Mouse (Mus musculus) hindbrain, embryonic 14.5 days (tissue): ENCODE results near the gene Rhcg. TPM values are rescaled to one million over a fixed set of nuclear protein-coding genes. Genes with fewer than 3 reads are reported as not detected.
A peak's percentile ranks its signal among the peaks of the same experiment; 100 is the strongest.

Experiments
- ATAC-seq: fragments of 200-750 bp; cut with Nextera tagmentation; 2 replicates; pipeline ENCODE4 v1.8.0; 2017; ENCODE audit warnings: moderate number of reproducible peaks, mild to moderate bottlenecking, moderate TSS enrichment, moderate library complexity; ENCODE audit not compliant: low FRiP score
- DNase-seq: peaks from one replicate; pipeline ENCODE4 v3.0.0-alpha.2; 2015; ENCODE audit warnings: low spot score
- H3K27ac ChIP-seq: fragments of 300-500 bp; sonication (generic); 2 replicates; pipeline ENCODE4 v1.5.1; 2014; ENCODE audit warnings: mild to moderate bottlenecking, moderate library complexity
- H3K27me3 ChIP-seq: fragments of 300-500 bp; sonication (generic); 2 replicates; pipeline ENCODE4 v1.6.1; 2014; ENCODE audit warnings: mild to moderate bottlenecking, low read length, mixed read lengths; ENCODE audit not compliant: control insufficient read depth, insufficient read depth
- H3K36me3 ChIP-seq: fragments of 300-500 bp; sonication (generic); replicated peaks from 2 replicates; pipeline ENCODE4 v1.6.1; 2014; ENCODE audit not compliant: control insufficient read depth, insufficient read depth
- H3K4me1 ChIP-seq: fragments of 300-500 bp; sonication (generic); replicated peaks from 2 replicates; pipeline ENCODE4 v1.6.1; 2014; ENCODE audit warnings: antibody characterized with exemption, low read length, mixed read lengths; ENCODE audit not compliant: control insufficient read depth, insufficient read depth
- H3K4me2 ChIP-seq: fragments of 300-500 bp; sonication (generic); replicated peaks from 2 replicates; pipeline ENCODE4 v1.6.1; 2014; ENCODE audit warnings: mild to moderate bottlenecking, moderate library complexity
- H3K4me3 ChIP-seq: fragments of 300-500 bp; sonication (generic); replicated peaks from 2 replicates; pipeline ENCODE4 v1.5.1; 2014; ENCODE audit warnings: mild to moderate bottlenecking, low read length
- H3K9ac ChIP-seq: fragments of 300-500 bp; sonication (generic); 2 replicates; pipeline ENCODE4 v1.6.1; 2014
- H3K9me3 ChIP-seq: fragments of 300-500 bp; sonication (generic); 2 replicates; pipeline ENCODE4 v1.6.1; 2016; ENCODE audit warnings: low read length; ENCODE audit not compliant: control insufficient read depth
- WGBS: fragments of 180-500 bp; shearing (Covaris S2); extraction: QIAGEN DNeasy Blood & Tissue Kit; methylation state at CpG from one replicate; pipeline ENCODE4 v1.1.7; 2014; 5-methylcytosine and 5-hydroxymethylcytosine counted together
- polyA plus RNA-seq: library from polyadenylated mRNA; unstranded; fragments of >200 nt; fragmentation: Nextera tagmentation; extraction: Ambion mirVana; gene quantifications from 2 replicates; pipeline ENCODE4 v1.2.1, GENCODE M21; 2014

The Rhcg gene
- 3.7 and 5.0 TPM in 2 replicates for polyA plus RNA-seq

- DNase-seq, result no peak
- no peak within 1 kb of the TSS for H3K9ac ChIP-seq
- WGBS, result 10% methylated on average over 33 of the region's 33 CpGs
These were observed at the start of gene Rhcg for GRCm38 (mm10) chr7:79617418-79617817. Gene Rhcg, minus strand, starts transcription at chr7:79617657.

GRCm38 (mm10) chr7:79666690-79667089, 49.2 kb upstream of the Rhcg start:
- DNase-seq, result no peak
- H3K4me2 ChIP-seq, result no peak overlapping the region
- H3K9ac ChIP-seq, result no peak overlapping the region
- H3K4me3 ChIP-seq, result no peak overlapping the region
- no peak for ATAC-seq
- no peaks in the 10 kb centered on the region for H3K9me3 ChIP-seq
- no peaks in the 10 kb centered on the region; the same call in 1 of the 2 replicates for H3K4me1 ChIP-seq
- H3K36me3 ChIP-seq, result 0 out of 2 replicates have a peak, but pooled peaks cover 3% of the 10 kb centered on the region
- H3K27me3 ChIP-seq, result no peaks in the 10 kb centered on the region
- H3K27ac ChIP-seq, result no peak overlapping the region

More at GRCm38 (mm10) chr7:79617418-79617817, at the start of gene Rhcg:
- Histone ChIP-seq H3K4me2 (peak within 1 kb of the TSS; percentile 36), H3K4me3 (peak within 1 kb of the TSS; percentile 15; the same call in 1 of the 2 replicates), H3K36me3 (no peaks in the 10 kb centered on the region), H3K9me3 (no peaks in the 10 kb centered on the region), H3K27me3 (peaks cover 39% of the 10 kb centered on the region), H3K27ac (no peak within 1 kb of the TSS), H3K4me1 (0 out of 2 replicates have a peak, but pooled peaks cover 4% of the 10 kb centered on the region)
- ATAC-seq, result no peak

- WGBS, result 18% methylated on average over 5 of the region's 5 CpGs
- no peak for ATAC-seq
- peak overlapping the region; percentile 36 for H3K9ac ChIP-seq
- no peak overlapping the region for H3K27ac ChIP-seq
- H3K4me1 ChIP-seq, result peaks cover 10% of the 10 kb centered on the region
- no peak for DNase-seq
- H3K4me2 ChIP-seq, result peak overlapping the region; percentile 86
- no peaks in the 10 kb centered on the region for H3K27me3 ChIP-seq
- no peaks in the 10 kb centered on the region for H3K9me3 ChIP-seq
- H3K36me3 ChIP-seq, result no peaks in the 10 kb centered on the region
- H3K4me3 ChIP-seq, result peak overlapping the region; percentile 87
These were observed 43.9 kb upstream of the Rhcg start for GRCm38 (mm10) chr7:79661253-79661890.

GRCm38 (mm10) chr7:79660291-79661150, 43.1 kb upstream of the Rhcg start:
- under 1% methylated on average over 72 of the region's 73 CpGs for WGBS
- Histone ChIP-seq H3K9ac (peak overlapping the region; percentile 53), H3K4me1 (peaks cover 10% of the 10 kb centered on the region), H3K9me3 (no peaks in the 10 kb centered on the region), H3K36me3 (no peaks in the 10 kb centered on the region), H3K27me3 (no peaks in the 10 kb centered on the region), H3K4me2 (peak overlapping the region; percentile 86), H3K4me3 (peak overlapping the region; percentile 87), H3K27ac (no peak overlapping the region)
- peak; percentile 43; the same call in 1 of the 2 replicates for ATAC-seq
- no peak for DNase-seq

GRCm38 (mm10) chr7:79659578-79660290, 42.3 kb upstream of the Rhcg start, which contains the start of gene Ticrr:
Gene Ticrr, plus strand, starts transcription at chr7:79660196.
- H3K9me3 ChIP-seq, result no peaks in the 10 kb centered on the region
- peak within 1 kb of the TSS; percentile 87 for H3K4me3 ChIP-seq
- no peak within 1 kb of the TSS for H3K27ac ChIP-seq
- H3K9ac ChIP-seq, result peak within 1 kb of the TSS; percentile 53
- H3K27me3 ChIP-seq, result no peaks in the 10 kb centered on the region
- peak within 1 kb of the TSS; percentile 86 for H3K4me2 ChIP-seq
- H3K36me3 ChIP-seq, result no peaks in the 10 kb centered on the region
- peak; percentile 100 for ATAC-seq
- WGBS, result under 1% methylated on average over 39 of the region's 39 CpGs
- peak; percentile 95 for DNase-seq
- H3K4me1 ChIP-seq, result peaks cover 10% of the 10 kb centered on the region

- Histone ChIP-seq H3K36me3 (no peaks in the 10 kb centered on the region), H3K27ac (no peak overlapping the region), H3K9me3 (no peaks in the 10 kb centered on the region), H3K27me3 (no peaks in the 10 kb centered on the region), H3K9ac (no peak overlapping the region), H3K4me3 (no peak overlapping the region), H3K4me1 (0 out of 2 replicates have a peak, but pooled peaks cover 3% of the 10 kb centered on the region), H3K4me2 (no peak overlapping the region)
- ATAC-seq (no peak), DNase-seq (no peak)
- 22% methylated on average over 1 of the region's 1 CpGs for WGBS
These were observed 37.1 kb upstream of the Rhcg start for GRCm38 (mm10) chr7:79654586-79654985.

- WGBS, result 97% methylated on average over 1 of the region's 1 CpGs
- no peaks in the 10 kb centered on the region for H3K36me3 ChIP-seq
- no peak overlapping the region for H3K27ac ChIP-seq
- no peak overlapping the region for H3K4me3 ChIP-seq
- H3K4me1 ChIP-seq, result no peaks in the 10 kb centered on the region
- H3K4me2 ChIP-seq, result no peak overlapping the region
- no peaks in the 10 kb centered on the region for H3K27me3 ChIP-seq
- no peak for ATAC-seq
- H3K9me3 ChIP-seq, result no peaks in the 10 kb centered on the region
- no peak for DNase-seq
- H3K9ac ChIP-seq, result no peak overlapping the region
These were observed 36.7 kb upstream of the Rhcg start for GRCm38 (mm10) chr7:79654185-79654584.

GRCm38 (mm10) chr7:79649005-79649404, 31.5 kb upstream of the Rhcg start:
- H3K4me2 ChIP-seq, result no peak overlapping the region
- DNase-seq (peak; percentile 83), ATAC-seq (no peak)
- no peaks in the 10 kb centered on the region for H3K27me3 ChIP-seq
- no peak overlapping the region for H3K4me3 ChIP-seq
- H3K36me3 ChIP-seq, result no peaks in the 10 kb centered on the region
- no peak overlapping the region for H3K9ac ChIP-seq
- H3K27ac ChIP-seq, result no peak overlapping the region
- no peaks in the 10 kb centered on the region for H3K4me1 ChIP-seq
- 12% methylated on average over 3 of the region's 3 CpGs for WGBS
- H3K9me3 ChIP-seq, result no peaks in the 10 kb centered on the region

GRCm38 (mm10) chr7:79647233-79647632, 29.8 kb upstream of the Rhcg start:
- WGBS, result 90% methylated on average over 3 of the region's 3 CpGs
- Histone ChIP-seq H3K27me3 (no peaks in the 10 kb centered on the region), H3K4me1 (no peaks in the 10 kb centered on the region), H3K9ac (no peak overlapping the region), H3K36me3 (no peaks in the 10 kb centered on the region), H3K4me3 (no peak overlapping the region), H3K27ac (no peak overlapping the region), H3K4me2 (no peak overlapping the region), H3K9me3 (no peaks in the 10 kb centered on the region)
- DNase-seq, result no peak
- ATAC-seq, result no peak
